Mouse (Mus musculus): Measurements from ENCODE around the gene 2310011J03Rik. TPM values are rescaled to one million over a fixed set of nuclear protein-coding genes. Genes with fewer than 3 reads are reported as not detected.

2310011J03Rik gene
- polyA plus RNA-seq, 1 experiment from 2014 or later: 27.9 TPM

- no peak overlapping the region for H3K4me2 ChIP-seq (ENCODE audit: low read depth, low read length)
Observed at GRCm38 (mm10) chr10:80281304-80281703, 39.0 kb downstream of the 2310011J03Rik start.

GRCm38 (mm10) chr10:80279273-80279672 is 41.1 kb downstream of the 2310011J03Rik start:
- WGBS (ENCODE audit: insufficient replicate concordance): 86% methylated on average over 12 of the region's 12 CpGs

More at GRCm38 (mm10) chr10:80281304-80281703, 39.0 kb downstream of the 2310011J03Rik start:
- Histone ChIP-seq H3K4me1 (ENCODE audit: control insufficient read depth, low read depth, low read length) (peaks cover 7% of the 10 kb centered on the region), H3K4me3 (ENCODE audit: low read depth, low read length) (no peak overlapping the region), H3K27me3 (ENCODE audit: control insufficient read depth, insufficient read depth, low read depth, low read length) (no peaks in the 10 kb centered on the region), H3K9ac (ENCODE audit: low read depth, low read length) (no peak overlapping the region), H3K36me3 (ENCODE audit: control insufficient read depth, insufficient read depth) (peaks cover 72% of the 10 kb centered on the region), H3K9me3 (replicated peaks; ENCODE audit: control insufficient read depth, low read length) (no peaks in the 10 kb centered on the region), H3K27ac (ENCODE audit: low read length) (peak overlapping the region; percentile 23; the same call in 1 of the 2 replicates)
- ATAC-seq (ENCODE audit: low read depth): peak; percentile 30; the same call in 1 of the 2 replicates
- 67% methylated on average over 7 of the region's 7 CpGs for WGBS (ENCODE audit: insufficient replicate concordance)

GRCm38 (mm10) chr10:80278390-80278789 is 41.9 kb downstream of the 2310011J03Rik start:
- Histone ChIP-seq H3K36me3 (ENCODE audit: control insufficient read depth, insufficient read depth) (peaks cover 73% of the 10 kb centered on the region), H3K4me1 (ENCODE audit: control insufficient read depth, low read depth, low read length) (peaks cover 14% of the 10 kb centered on the region), H3K4me3 (ENCODE audit: low read depth, low read length) (no peak overlapping the region), H3K27ac (ENCODE audit: low read length) (no peak overlapping the region), H3K9ac (ENCODE audit: low read depth, low read length) (no peak overlapping the region), H3K27me3 (ENCODE audit: control insufficient read depth, insufficient read depth, low read depth, low read length) (no peaks in the 10 kb centered on the region), H3K9me3 (replicated peaks; ENCODE audit: control insufficient read depth, low read length) (no peaks in the 10 kb centered on the region), H3K4me2 (ENCODE audit: low read depth, low read length) (no peak overlapping the region)
- ATAC-seq (ENCODE audit: low read depth): no peak
- 92% methylated on average over 9 of the region's 9 CpGs for WGBS (ENCODE audit: insufficient replicate concordance)

More at GRCm38 (mm10) chr10:80279273-80279672, 41.1 kb downstream of the 2310011J03Rik start:
- no peaks in the 10 kb centered on the region for H3K27me3 ChIP-seq (ENCODE audit: control insufficient read depth, insufficient read depth, low read depth, low read length)
- no peak overlapping the region for H3K27ac ChIP-seq (ENCODE audit: low read length)
- H3K4me1 ChIP-seq (ENCODE audit: control insufficient read depth, low read depth, low read length): peaks cover 11% of the 10 kb centered on the region
- H3K9ac ChIP-seq (ENCODE audit: low read depth, low read length): no peak overlapping the region
- ATAC-seq (ENCODE audit: low read depth): no peak
- no peak overlapping the region for H3K4me3 ChIP-seq (ENCODE audit: low read depth, low read length)
- H3K4me2 ChIP-seq (ENCODE audit: low read depth, low read length): no peak overlapping the region
- H3K36me3 ChIP-seq (ENCODE audit: control insufficient read depth, insufficient read depth): peaks cover 73% of the 10 kb centered on the region
- H3K9me3 ChIP-seq (replicated peaks; ENCODE audit: control insufficient read depth, low read length): no peaks in the 10 kb centered on the region

- H3K4me1 ChIP-seq (ENCODE audit: control insufficient read depth, low read depth, low read length): peaks cover 26% of the 10 kb centered on the region
- no peak overlapping the region for H3K4me3 ChIP-seq (ENCODE audit: low read depth, low read length)
- no peak overlapping the region for H3K4me2 ChIP-seq (ENCODE audit: low read depth, low read length)
- H3K27ac ChIP-seq (ENCODE audit: low read length): peak overlapping the region; percentile 38; the same call in 1 of the 2 replicates
- no peak overlapping the region for H3K9ac ChIP-seq (ENCODE audit: low read depth, low read length)
- ATAC-seq (ENCODE audit: low read depth): peak; percentile 59
- whole genome bisulfite sequencing (ENCODE audit: insufficient replicate concordance): 54% methylated on average over 4 of the region's 5 CpGs
- H3K36me3 ChIP-seq (ENCODE audit: control insufficient read depth, insufficient read depth): peaks cover 70% of the 10 kb centered on the region
- no peaks in the 10 kb centered on the region for H3K9me3 ChIP-seq (replicated peaks; ENCODE audit: control insufficient read depth, low read length)
- H3K27me3 ChIP-seq (ENCODE audit: control insufficient read depth, insufficient read depth, low read depth, low read length): no peaks in the 10 kb centered on the region
Observed at GRCm38 (mm10) chr10:80276238-80276637, 44.1 kb downstream of the 2310011J03Rik start.

- peaks cover 51% of the 10 kb centered on the region for H3K36me3 ChIP-seq (ENCODE audit: control insufficient read depth, insufficient read depth)
- no peaks in the 10 kb centered on the region for H3K9me3 ChIP-seq (replicated peaks; ENCODE audit: control insufficient read depth, low read length)
- no peak overlapping the region for H3K4me2 ChIP-seq (ENCODE audit: low read depth, low read length)
- no peak overlapping the region for H3K27ac ChIP-seq (ENCODE audit: low read length)
- WGBS (ENCODE audit: insufficient replicate concordance): 74% methylated on average over 3 of the region's 3 CpGs
- 0 out of 2 replicates have a peak overlapping the region, but pooled peaks have one; percentile 10 for H3K9ac ChIP-seq (ENCODE audit: low read depth, low read length)
- H3K4me3 ChIP-seq (ENCODE audit: low read depth, low read length): no peak overlapping the region
- no peak for ATAC-seq (ENCODE audit: low read depth)
- peaks cover 45% of the 10 kb centered on the region for H3K4me1 ChIP-seq (ENCODE audit: control insufficient read depth, low read depth, low read length)
- H3K27me3 ChIP-seq (ENCODE audit: control insufficient read depth, insufficient read depth, low read depth, low read length): no peaks in the 10 kb centered on the region
Observed at GRCm38 (mm10) chr10:80273847-80274246, 46.5 kb downstream of the 2310011J03Rik start.

- Histone ChIP-seq H3K27ac (ENCODE audit: low read length) (peak overlapping the region; percentile 94), H3K4me1 (ENCODE audit: control insufficient read depth, low read depth, low read length) (peaks cover 61% of the 10 kb centered on the region), H3K9ac (ENCODE audit: low read depth, low read length) (peak overlapping the region; percentile 62), H3K9me3 (replicated peaks; ENCODE audit: control insufficient read depth, low read length) (no peaks in the 10 kb centered on the region), H3K27me3 (ENCODE audit: control insufficient read depth, insufficient read depth, low read depth, low read length) (no peaks in the 10 kb centered on the region), H3K36me3 (ENCODE audit: control insufficient read depth, insufficient read depth) (peaks cover 36% of the 10 kb centered on the region), H3K4me3 (ENCODE audit: low read depth, low read length) (peak overlapping the region; percentile 41), H3K4me2 (ENCODE audit: low read depth, low read length) (peak overlapping the region; percentile 61)
- peak; percentile 49 for ATAC-seq (ENCODE audit: low read depth)
- 56% methylated on average over 8 of the region's 8 CpGs for WGBS (ENCODE audit: insufficient replicate concordance)
Observed at GRCm38 (mm10) chr10:80271870-80272585, 48.3 kb downstream of the 2310011J03Rik start.

GRCm38 (mm10) chr10:80271186-80271843 is 49.0 kb downstream of the 2310011J03Rik start:
- H3K9ac ChIP-seq (ENCODE audit: low read depth, low read length): peak overlapping the region; percentile 62
- 65% methylated on average over 5 of the region's 5 CpGs for WGBS (ENCODE audit: insufficient replicate concordance)
- peaks cover 68% of the 10 kb centered on the region for H3K4me1 ChIP-seq (ENCODE audit: control insufficient read depth, low read depth, low read length)
- peak overlapping the region; percentile 41 for H3K4me3 ChIP-seq (ENCODE audit: low read depth, low read length)
- H3K9me3 ChIP-seq (replicated peaks; ENCODE audit: control insufficient read depth, low read length): no peaks in the 10 kb centered on the region
- ATAC-seq (ENCODE audit: low read depth): no peak
- H3K27ac ChIP-seq (ENCODE audit: low read length): peak overlapping the region; percentile 94
- H3K27me3 ChIP-seq (ENCODE audit: control insufficient read depth, insufficient read depth, low read depth, low read length): no peaks in the 10 kb centered on the region
- peaks cover 32% of the 10 kb centered on the region for H3K36me3 ChIP-seq (ENCODE audit: control insufficient read depth, insufficient read depth)
- peak overlapping the region; percentile 61 for H3K4me2 ChIP-seq (ENCODE audit: low read depth, low read length)

- no peaks in the 10 kb centered on the region for H3K27me3 ChIP-seq (ENCODE audit: control insufficient read depth, insufficient read depth, low read depth, low read length)
- H3K4me2 ChIP-seq (ENCODE audit: low read depth, low read length): peak overlapping the region; percentile 61
- ATAC-seq (ENCODE audit: low read depth): peak; percentile 72
- H3K27ac ChIP-seq (ENCODE audit: low read length): peak overlapping the region; percentile 94
- no peaks in the 10 kb centered on the region for H3K9me3 ChIP-seq (replicated peaks; ENCODE audit: control insufficient read depth, low read length)
- H3K4me1 ChIP-seq (ENCODE audit: control insufficient read depth, low read depth, low read length): peaks cover 70% of the 10 kb centered on the region
- peaks cover 26% of the 10 kb centered on the region for H3K36me3 ChIP-seq (ENCODE audit: control insufficient read depth, insufficient read depth)
- peak overlapping the region; percentile 62 for H3K9ac ChIP-seq (ENCODE audit: low read depth, low read length)
- H3K4me3 ChIP-seq (ENCODE audit: low read depth, low read length): peak overlapping the region; percentile 41
- WGBS (ENCODE audit: insufficient replicate concordance): 21% methylated on average over 6 of the region's 6 CpGs
Observed at GRCm38 (mm10) chr10:80270734-80271181, 49.6 kb downstream of the 2310011J03Rik start.

All from liver, embryonic 16.5 days (tissue).